Mouse (Mus musculus) brown adipose tissue, adult 24 weeks (tissue): ENCODE results near the gene Tceanc. TPM values are rescaled to one million over a fixed set of nuclear protein-coding genes. Genes with fewer than 3 reads are reported as not detected.

ENCODE experiments used
- H3K27ac ChIP-seq: fragments of 200-500 bp; replicated peaks from 2 replicates; pipeline ENCODE4 v1.5.1; 2012; ENCODE audit warnings: low read depth, mild to moderate bottlenecking, low read length
- H3K4me1 ChIP-seq: fragments of 200-500 bp; 2 replicates; pipeline ENCODE4 v1.6.1; 2012; ENCODE audit warnings: low read length, mixed read lengths; ENCODE audit not compliant: control insufficient read depth, insufficient read depth, insufficient read length
- H3K4me3 ChIP-seq: fragments of 200-500 bp; 2 replicates; pipeline ENCODE4 v1.5.1; 2012; ENCODE audit warnings: low read depth, mild to moderate bottlenecking, low read length, moderate library complexity; ENCODE audit not compliant: insufficient read depth
- polyA plus RNA-seq: library from polyadenylated mRNA; stranded (reverse); fragments of >200 nt; gene quantifications from 2 replicates; pipeline ENCODE4 v1.2.4, GENCODE M21; 2012; ENCODE audit not compliant: missing spikeins, insufficient read depth, insufficient read length

Gene Tceanc
- polyA plus RNA-seq, 1 experiment: 3.9 TPM

GRCm38 (mm10) chrX:166453532-166453931 is 64.8 kb downstream of the Tceanc start:
- H3K4me3 ChIP-seq: no peak overlapping the region
- peak overlapping the region; percentile 60; the same call in 1 of the 2 replicates for H3K27ac ChIP-seq
- H3K4me1 ChIP-seq: no peaks in the 10 kb centered on the region

Other genes with a start within 250 kb of the Tceanc start
- gene Trappc2, start 78.0 kb downstream of the Tceanc start, polyA plus RNA-seq: 32.4 and 33.8 TPM in 2 replicates
- 1.7 and 2.0 TPM in 2 replicates for gene Ofd1, start 77.9 kb downstream of the Tceanc start, polyA plus RNA-seq
- 107 and 116 TPM in 2 replicates for gene Rab9, start 38.7 kb downstream of the Tceanc start, polyA plus RNA-seq
- gene Egfl6, start 67.2 kb upstream of the Tceanc start, polyA plus RNA-seq: not detected in 2 replicates